Mouse (Mus musculus): ENCODE results near the gene Lrrc32.

DNA sequence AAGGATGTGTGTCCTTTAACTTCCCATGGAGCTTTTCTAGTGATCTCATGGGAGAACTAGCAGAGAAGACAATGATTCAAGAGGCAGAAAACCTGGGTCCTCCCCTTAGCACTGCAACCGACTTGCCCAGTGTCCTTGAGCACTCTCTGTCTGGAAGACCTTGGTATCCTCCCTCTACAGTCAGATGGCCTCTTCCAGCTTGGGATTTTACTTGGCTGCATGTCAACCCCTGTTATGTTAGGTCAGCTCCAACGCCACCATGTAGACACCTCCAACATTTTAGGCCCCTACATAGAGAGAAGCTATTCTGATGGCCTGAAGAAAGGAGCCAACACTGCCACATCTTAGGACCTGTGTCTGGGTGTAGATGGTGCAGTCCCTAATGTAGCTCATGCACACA, 16.6 kb upstream of the Lrrc32 start:
- no peak for TF ChIP-seq CTCF (IDR thresholded peaks at IDR 0.05; ENCODE audit: extremely low read depth, insufficient read length, insufficient replicate concordance, low read depth, low read length)
- no peak for TF ChIP-seq POLR2A (IDR thresholded peaks at IDR 0.05; ENCODE audit: low read depth, low read length)
